Mouse (Mus musculus): ENCODE measurements around the gene Pias4. TPM values are rescaled to one million over a fixed set of nuclear protein-coding genes. Genes with fewer than 3 reads are reported as not detected.

The Pias4 gene
- total and polyA plus RNA-seq, 3 experiments, result 21.0 to 40.4 TPM; not detected in 1

DNA sequence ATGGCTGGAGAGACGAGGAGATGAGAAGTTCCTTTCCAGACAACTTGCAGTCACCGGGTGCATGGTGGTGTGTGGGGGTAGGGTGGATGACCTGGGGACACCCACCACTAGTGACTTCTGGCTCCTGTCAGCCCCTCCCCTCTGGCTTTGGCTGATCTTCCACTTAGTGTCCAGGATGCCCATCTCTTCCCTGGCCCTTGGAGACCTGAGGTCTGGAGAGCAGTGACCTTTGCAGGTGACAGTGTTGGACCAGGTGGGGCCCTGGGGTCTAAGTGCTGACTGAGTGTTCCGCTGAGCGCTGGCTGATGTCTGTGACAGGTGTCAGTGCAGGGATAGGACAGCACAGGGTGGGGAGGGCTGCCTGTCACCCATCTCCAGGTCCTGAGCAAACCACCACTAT is 27.6 kb upstream of the Pias4 start:
- Histone ChIP-seq H3K27ac (ENCODE audit: control insufficient read depth, low read depth, low read length) (no peak overlapping the region), H3K27me3 (ENCODE audit: control insufficient read depth in 1 of 2, insufficient read depth in 2 of 2, low read length in 2 of 2) (no peaks in the 10 kb centered on the region)

DNA sequence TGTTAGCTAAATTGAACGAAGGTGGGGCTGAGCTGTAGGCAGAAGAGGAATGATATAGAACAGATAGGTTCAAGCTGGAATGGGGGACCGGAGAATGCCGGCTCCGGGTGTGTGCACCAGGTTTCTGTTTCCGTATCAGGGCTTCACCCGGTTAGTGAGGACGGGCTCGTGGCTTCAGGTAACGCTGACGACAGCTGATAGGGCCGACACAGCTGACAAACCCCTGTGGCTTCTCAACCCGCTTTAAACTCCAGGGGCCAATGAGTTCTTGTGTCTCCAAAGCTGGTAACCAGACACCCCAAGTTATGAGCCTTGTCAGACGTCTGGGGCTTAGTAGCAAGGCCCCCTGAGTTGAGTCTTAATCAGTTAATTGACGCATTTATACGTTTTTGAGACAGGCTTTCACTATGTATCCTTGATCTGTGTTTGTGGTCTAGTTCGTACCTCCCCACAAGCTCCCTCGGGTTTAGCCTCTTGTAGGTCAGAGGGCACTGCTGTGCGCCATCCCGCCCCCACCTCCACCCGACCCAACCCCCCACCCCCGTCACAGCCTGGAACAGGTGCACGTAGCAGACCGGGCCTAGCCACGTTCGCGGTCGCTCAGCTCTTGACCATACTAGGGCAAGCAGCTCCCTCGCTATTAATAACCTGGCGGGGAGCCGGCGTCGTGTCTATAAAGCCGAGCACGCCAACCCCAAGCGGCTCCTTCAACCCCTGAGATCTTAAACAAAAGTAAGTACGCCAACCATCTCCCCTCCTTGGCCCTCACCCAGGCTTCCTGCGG is 26.5 kb upstream of the Pias4 start:
- no peak overlapping the region for H3K9ac ChIP-seq (ENCODE audit: control insufficient read depth, low read depth, low read length, poor library complexity, severe bottlenecking)
- H3K4me3 ChIP-seq (ENCODE audit: control insufficient read depth in 1 of 2, insufficient read depth in 1 of 2, low read depth in 2 of 2, low read length in 2 of 2), result no peak overlapping the region
- no peaks in the 10 kb centered on the region for H3K27me3 ChIP-seq (ENCODE audit: control insufficient read depth in 1 of 2, insufficient read depth in 2 of 2, low read length in 2 of 2)
- H3K4me1 ChIP-seq (ENCODE audit: control insufficient read depth in 1 of 2, insufficient read depth in 2 of 2, low read length in 2 of 2), result peaks cover 0 to 14% of the 10 kb centered on the region in 2 experiments; a peak in 2 of 4 replicates
- H3K36me3 ChIP-seq (ENCODE audit: control insufficient read depth in 1 of 2, insufficient read depth in 2 of 2, low read length in 2 of 2), result no peaks in the 10 kb centered on the region
- no peak overlapping the region for H3K27ac ChIP-seq (ENCODE audit: control insufficient read depth, low read depth, low read length)
- TF ChIP-seq HCFC1 (IDR thresholded peaks at IDR 0.05; ENCODE audit: low read depth, low read length), result no peak
- TF ChIP-seq POLR2AphosphoS2 (IDR thresholded peaks at IDR 0.05; ENCODE audit: low read length), result no peak
- no peak for TF ChIP-seq TBP (IDR thresholded peaks at IDR 0.05; ENCODE audit: low read depth, low read length)
- no peak for TF ChIP-seq ELF1 (IDR thresholded peaks at IDR 0.05; ENCODE audit: low read depth, low read length)
- TF ChIP-seq RAD21 (IDR thresholded peaks at IDR 0.05; ENCODE audit: low read depth, low read length), result no peak
- TF ChIP-seq SMC3 (IDR thresholded peaks at IDR 0.05; ENCODE audit: low read depth, low read length), result no peak
- TF ChIP-seq POLR2AphosphoS5 (IDR thresholded peaks at IDR 0.05; ENCODE audit: borderline replicate concordance, low read depth, low read length), result no peak
- TF ChIP-seq BHLHE40 (IDR thresholded peaks at IDR 0.05; ENCODE audit: borderline replicate concordance, low read depth, low read length), result no peak
- no peak for TF ChIP-seq EP300 (IDR thresholded peaks at IDR 0.05; ENCODE audit: low read depth in 1 of 2, low read length in 2 of 2)
- TF ChIP-seq CHD2 (IDR thresholded peaks at IDR 0.05; ENCODE audit: low read length), result no peak
- no peak for TF ChIP-seq ZKSCAN1 (IDR thresholded peaks at IDR 0.05; ENCODE audit: low read depth, low read length)
- no peak for TF ChIP-seq SIN3A (IDR thresholded peaks at IDR 0.05; ENCODE audit: low read length)
- TF ChIP-seq KAT2A (conservative IDR thresholded peaks at IDR 0.05; ENCODE audit: low read depth, low read length), result no peak
- TF ChIP-seq MYB (IDR thresholded peaks at IDR 0.05; ENCODE audit: low read depth, low read length), result no peak
- TF ChIP-seq RCOR1 (IDR thresholded peaks at IDR 0.05; ENCODE audit: low read depth, low read length), result no peak
- no peak for TF ChIP-seq ZC3H11A (IDR thresholded peaks at IDR 0.05; ENCODE audit: low read depth, low read length)
- no peak for DNase-seq (ENCODE audit: low read depth, low spot score)
- no peaks in the 10 kb centered on the region for H3K9me3 ChIP-seq (replicated peaks; ENCODE audit: insufficient read depth, low read length)
- H3K79me2 ChIP-seq (ENCODE audit: control insufficient read depth, insufficient read depth, low read length, poor library complexity), result peaks cover 3% of the 10 kb centered on the region; the same call in 1 of the 2 replicates

More for the DNA sequence above, 27.6 kb upstream of the Pias4 start:
- peaks cover 0 to 12% of the 10 kb centered on the region in 2 experiments; a peak in 2 of 4 replicates for H3K4me1 ChIP-seq (ENCODE audit: control insufficient read depth in 1 of 2, insufficient read depth in 2 of 2, low read length in 2 of 2)
- no peak overlapping the region for H3K4me3 ChIP-seq (ENCODE audit: control insufficient read depth in 1 of 2, insufficient read depth in 1 of 2, low read depth in 2 of 2, low read length in 2 of 2)
- H3K9me3 ChIP-seq (replicated peaks; ENCODE audit: insufficient read depth, low read length), result no peaks in the 10 kb centered on the region
- DNase-seq (ENCODE audit: low read depth, low spot score), result no peak
- peaks cover 3% of the 10 kb centered on the region; the same call in 1 of the 2 replicates for H3K79me2 ChIP-seq (ENCODE audit: control insufficient read depth, insufficient read depth, low read length, poor library complexity)
- H3K9ac ChIP-seq (ENCODE audit: control insufficient read depth, low read depth, low read length, poor library complexity, severe bottlenecking), result no peak overlapping the region
- no peak for TF ChIP-seq GABPA (IDR thresholded peaks at IDR 0.05; ENCODE audit: low read depth, low read length)
- no peak for TF ChIP-seq NRF1 (IDR thresholded peaks at IDR 0.05; ENCODE audit: insufficient read depth, low read depth, low read length, poor library complexity, severe bottlenecking)
- no peak for TF ChIP-seq CHD2 (IDR thresholded peaks at IDR 0.05; ENCODE audit: low read length)
- TF ChIP-seq ETS1 (IDR thresholded peaks at IDR 0.05; ENCODE audit: low read depth, low read length), result no peak
- TF ChIP-seq KAT2A (conservative IDR thresholded peaks at IDR 0.05; ENCODE audit: low read depth, low read length), result no peak
- TF ChIP-seq GATA1 (IDR thresholded peaks at IDR 0.05; ENCODE audit: low read depth, low read length), result no peak
- no peak for TF ChIP-seq MYC (IDR thresholded peaks at IDR 0.05; ENCODE audit: low read depth, low read length)
- TF ChIP-seq MYB (IDR thresholded peaks at IDR 0.05; ENCODE audit: low read depth, low read length), result no peak
- TF ChIP-seq POLR2AphosphoS5 (IDR thresholded peaks at IDR 0.05; ENCODE audit: borderline replicate concordance, low read depth, low read length), result no peak
- no peak for TF ChIP-seq UBTF (IDR thresholded peaks at IDR 0.05; ENCODE audit: borderline replicate concordance, insufficient read depth, low read depth, low read length)
- TF ChIP-seq SMC3 (IDR thresholded peaks at IDR 0.05; ENCODE audit: low read depth, low read length), result no peak
- no peak for TF ChIP-seq ELF1 (IDR thresholded peaks at IDR 0.05; ENCODE audit: low read depth, low read length)
- TF ChIP-seq ZC3H11A (IDR thresholded peaks at IDR 0.05; ENCODE audit: low read depth, low read length), result no peak
- no peak for TF ChIP-seq USF2 (IDR thresholded peaks at IDR 0.05; ENCODE audit: borderline replicate concordance in 1 of 2, insufficient read depth in 1 of 2, low read depth in 1 of 2, low read length in 2 of 2)
- no peak for TF ChIP-seq BHLHE40 (IDR thresholded peaks at IDR 0.05; ENCODE audit: borderline replicate concordance, low read depth, low read length)
- TF ChIP-seq USF1 (IDR thresholded peaks at IDR 0.05; ENCODE audit: low read depth, low read length), result no peak
- H3K36me3 ChIP-seq (ENCODE audit: control insufficient read depth in 1 of 2, insufficient read depth in 2 of 2, low read length in 2 of 2), result no peaks in the 10 kb centered on the region

Data from MEL (cell line).